Mouse (Mus musculus): ENCODE measurements at regions not wholly inside any gene's neighbourhood (a gene's known extent, or its start where the extent isn't known, plus 50 kb on each side); places are given as distances from the start of the nearest gene placed in this dataset.
A peak's percentile ranks its signal among the peaks of the same experiment; 100 is the strongest.

GRCm38 (mm10) chr14:73730796-73731195 is 69.8 kb downstream of the Gm21750 start:
- H3K4me1 ChIP-seq (ENCODE audit: insufficient read depth, low read depth, low read length): no peaks in the 10 kb centered on the region
- no peak for ATAC-seq (ENCODE audit: extremely low read depth, insufficient number of reproducible peaks, low FRiP score, poor library complexity, severe bottlenecking)
- H3K9me3 ChIP-seq (replicated peaks): no peaks in the 10 kb centered on the region
- no peak overlapping the region for H3K4me3 ChIP-seq (ENCODE audit: low read depth, low read length)
- no peak for TF ChIP-seq GATA1 (IDR thresholded peaks at IDR 0.05; ENCODE audit: borderline replicate concordance, low read length)
- no peak for TF ChIP-seq POLR2AphosphoS5 (IDR thresholded peaks at IDR 0.05; ENCODE audit: insufficient replicate concordance, low read depth, low read length)
- no peak for TF ChIP-seq GATA2 (IDR thresholded peaks at IDR 0.05; ENCODE audit: borderline replicate concordance, low read depth, low read length)
- no peak for DNase-seq (ENCODE audit: low spot score)
- H3K27me3 ChIP-seq (ENCODE audit: insufficient read depth, low read length): no peaks in the 10 kb centered on the region; the same call in 1 of the 2 replicates
- no peaks in the 10 kb centered on the region for H3K36me3 ChIP-seq (replicated peaks)

- Histone ChIP-seq H3K9me3 (replicated peaks) (no peaks in the 10 kb centered on the region), H3K4me1 (ENCODE audit: insufficient read depth, low read depth, low read length) (no peaks in the 10 kb centered on the region), H3K36me3 (replicated peaks) (no peaks in the 10 kb centered on the region), H3K4me3 (ENCODE audit: low read depth, low read length) (no peak overlapping the region), H3K27me3 (ENCODE audit: insufficient read depth, low read length) (no peaks in the 10 kb centered on the region; the same call in 1 of the 2 replicates)
- no peak for DNase-seq (ENCODE audit: low spot score)
- ATAC-seq (ENCODE audit: extremely low read depth, insufficient number of reproducible peaks, low FRiP score, poor library complexity, severe bottlenecking): no peak
- TF ChIP-seq CTCF (IDR thresholded peaks at IDR 0.05; ENCODE audit: low read depth, low read length): no peak
- no peak for TF ChIP-seq GATA1 (IDR thresholded peaks at IDR 0.05; ENCODE audit: borderline replicate concordance, low read length)
- no peak for TF ChIP-seq TAL1 (conservative IDR thresholded peaks at IDR 0.05; ENCODE audit: low read depth, low read length)
- TF ChIP-seq POLR2AphosphoS5 (IDR thresholded peaks at IDR 0.05; ENCODE audit: insufficient replicate concordance, low read depth, low read length): no peak
- no peak for TF ChIP-seq GATA2 (IDR thresholded peaks at IDR 0.05; ENCODE audit: borderline replicate concordance, low read depth, low read length)
These were observed 71.1 kb downstream of the Gm21750 start for GRCm38 (mm10) chr14:73732161-73732560.

GRCm38 (mm10) chr14:73750790-73751189 is 89.8 kb downstream of the Gm21750 start:
- TF ChIP-seq GATA1 (IDR thresholded peaks at IDR 0.05; ENCODE audit: borderline replicate concordance, low read length): no peak
- TF ChIP-seq GATA2 (IDR thresholded peaks at IDR 0.05; ENCODE audit: borderline replicate concordance, low read depth, low read length): no peak
- no peak for TF ChIP-seq CTCF (IDR thresholded peaks at IDR 0.05; ENCODE audit: low read depth, low read length)
- no peak for TF ChIP-seq POLR2AphosphoS5 (IDR thresholded peaks at IDR 0.05; ENCODE audit: insufficient replicate concordance, low read depth, low read length)
- TF ChIP-seq TAL1 (conservative IDR thresholded peaks at IDR 0.05; ENCODE audit: low read depth, low read length): no peak
- Histone ChIP-seq H3K9me3 (replicated peaks) (no peaks in the 10 kb centered on the region), H3K4me3 (ENCODE audit: low read depth, low read length) (no peak overlapping the region), H3K27me3 (ENCODE audit: insufficient read depth, low read length) (no peaks in the 10 kb centered on the region), H3K36me3 (replicated peaks) (no peaks in the 10 kb centered on the region), H3K4me1 (ENCODE audit: insufficient read depth, low read depth, low read length) (no peaks in the 10 kb centered on the region)
- ATAC-seq (ENCODE audit: extremely low read depth, insufficient number of reproducible peaks, low FRiP score, poor library complexity, severe bottlenecking): no peak
- DNase-seq (ENCODE audit: low spot score): no peak

- Histone ChIP-seq H3K4me3 (ENCODE audit: low read depth, low read length) (no peak overlapping the region), H3K4me1 (ENCODE audit: insufficient read depth, low read depth, low read length) (no peaks in the 10 kb centered on the region), H3K36me3 (replicated peaks) (no peaks in the 10 kb centered on the region), H3K27me3 (ENCODE audit: insufficient read depth, low read length) (peaks cover 3% of the 10 kb centered on the region; the same call in 1 of the 2 replicates), H3K9me3 (replicated peaks) (no peaks in the 10 kb centered on the region)
- no peak for ATAC-seq (ENCODE audit: extremely low read depth, insufficient number of reproducible peaks, low FRiP score, poor library complexity, severe bottlenecking)
- TF ChIP-seq CTCF (IDR thresholded peaks at IDR 0.05; ENCODE audit: low read depth, low read length) (no peak), TAL1 (conservative IDR thresholded peaks at IDR 0.05; ENCODE audit: low read depth, low read length) (no peak), GATA2 (IDR thresholded peaks at IDR 0.05; ENCODE audit: borderline replicate concordance, low read depth, low read length) (no peak), GATA1 (IDR thresholded peaks at IDR 0.05; ENCODE audit: borderline replicate concordance, low read length) (no peak), POLR2AphosphoS5 (IDR thresholded peaks at IDR 0.05; ENCODE audit: insufficient replicate concordance, low read depth, low read length) (no peak)
- DNase-seq (ENCODE audit: low spot score): no peak
These were observed 99.0 kb downstream of the Gm21750 start for GRCm38 (mm10) chr14:73759986-73760385.

- Histone ChIP-seq H3K4me1 (ENCODE audit: insufficient read depth, low read depth, low read length) (peaks cover 17% of the 10 kb centered on the region), H3K36me3 (replicated peaks) (no peaks in the 10 kb centered on the region), H3K4me3 (ENCODE audit: low read depth, low read length) (no peak overlapping the region), H3K9me3 (replicated peaks) (no peaks in the 10 kb centered on the region), H3K27me3 (ENCODE audit: insufficient read depth, low read length) (peaks cover 7% of the 10 kb centered on the region)
- ATAC-seq (ENCODE audit: extremely low read depth, insufficient number of reproducible peaks, low FRiP score, poor library complexity, severe bottlenecking) (no peak), DNase-seq (ENCODE audit: low spot score) (no peak)
- TF ChIP-seq GATA2 (IDR thresholded peaks at IDR 0.05; ENCODE audit: borderline replicate concordance, low read depth, low read length): no peak
- TF ChIP-seq GATA1 (IDR thresholded peaks at IDR 0.05; ENCODE audit: borderline replicate concordance, low read length): no peak
- no peak for TF ChIP-seq POLR2AphosphoS5 (IDR thresholded peaks at IDR 0.05; ENCODE audit: insufficient replicate concordance, low read depth, low read length)
- TF ChIP-seq CTCF (IDR thresholded peaks at IDR 0.05; ENCODE audit: low read depth, low read length): no peak
These were observed 111.9 kb downstream of the Gm21750 start for GRCm38 (mm10) chr14:73772964-73773363.

- no peak for TF ChIP-seq CTCF (IDR thresholded peaks at IDR 0.05; ENCODE audit: low read depth, low read length)
- peak; percentile 54 for TF ChIP-seq TAL1 (conservative IDR thresholded peaks at IDR 0.05; ENCODE audit: low read depth, low read length)
- peak; percentile 78 for ATAC-seq (ENCODE audit: extremely low read depth, insufficient number of reproducible peaks, low FRiP score, poor library complexity, severe bottlenecking)
- no peaks in the 10 kb centered on the region for H3K36me3 ChIP-seq (replicated peaks)
These were observed 112.8 kb downstream of the Gm21750 start for GRCm38 (mm10) chr14:73773810-73774209.

GRCm38 (mm10) chr14:73776066-73776465 is 115.0 kb downstream of the Gm21750 start:
- TF ChIP-seq GATA2 (IDR thresholded peaks at IDR 0.05; ENCODE audit: borderline replicate concordance, low read depth, low read length): no peak
- TF ChIP-seq POLR2AphosphoS5 (IDR thresholded peaks at IDR 0.05; ENCODE audit: insufficient replicate concordance, low read depth, low read length): no peak
- TF ChIP-seq GATA1 (IDR thresholded peaks at IDR 0.05; ENCODE audit: borderline replicate concordance, low read length): no peak
- TF ChIP-seq TAL1 (conservative IDR thresholded peaks at IDR 0.05; ENCODE audit: low read depth, low read length): no peak
- TF ChIP-seq CTCF (IDR thresholded peaks at IDR 0.05; ENCODE audit: low read depth, low read length): peak; percentile 88
- peak; percentile 21 for DNase-seq (ENCODE audit: low spot score)
- Histone ChIP-seq H3K4me1 (ENCODE audit: insufficient read depth, low read depth, low read length) (peaks cover 17% of the 10 kb centered on the region), H3K27me3 (ENCODE audit: insufficient read depth, low read length) (peaks cover 7% of the 10 kb centered on the region), H3K9me3 (replicated peaks) (no peaks in the 10 kb centered on the region), H3K36me3 (replicated peaks) (no peaks in the 10 kb centered on the region), H3K4me3 (ENCODE audit: low read depth, low read length) (no peak overlapping the region)
- ATAC-seq (ENCODE audit: extremely low read depth, insufficient number of reproducible peaks, low FRiP score, poor library complexity, severe bottlenecking): peak; percentile 48; the same call in 1 of the 2 replicates

More at GRCm38 (mm10) chr14:73773810-73774209, 112.8 kb downstream of the Gm21750 start:
- Histone ChIP-seq H3K4me3 (ENCODE audit: low read depth, low read length) (no peak overlapping the region), H3K27me3 (ENCODE audit: insufficient read depth, low read length) (peaks cover 7% of the 10 kb centered on the region), H3K9me3 (replicated peaks) (no peaks in the 10 kb centered on the region), H3K4me1 (ENCODE audit: insufficient read depth, low read depth, low read length) (peaks cover 17% of the 10 kb centered on the region)
- DNase-seq (ENCODE audit: low spot score): no peak

Data from G1E (cell line).